Mouse (Mus musculus) adrenal gland, postnatal 0 days (tissue): Measurements from ENCODE around the gene Fam53a. TPM values are rescaled to one million over a fixed set of nuclear protein-coding genes. Genes with fewer than 3 reads are reported as not detected.

Source experiments
- polyA plus RNA-seq: library from polyadenylated mRNA; unstranded; fragments of >200 nt; fragmentation: Nextera tagmentation; extraction: Ambion mirVana; gene quantifications from 2 replicates; pipeline ENCODE4 v1.2.1, GENCODE M21; 2015

Gene Fam53a
- 27.6 and 39.5 TPM in 2 replicates for polyA plus RNA-seq

GRCm38 (mm10) chr5:33629301-33629987, at the start of gene Fam53a, which contains the start of gene Gm9903:
Gene Fam53a, minus strand, starts transcription at chr5:33629635.
Gene Gm9903, plus strand, starts transcription at chr5:33629925.

GRCm38 (mm10) chr5:33657787-33658663, 28.6 kb upstream of the Fam53a start, which contains the start of the genes Tacc3 and Tmem129:
Gene Tacc3, plus strand, starts transcription at chr5:33658128.
Gene Tmem129, minus strand, starts transcription at chr5:33658416.

GRCm38 (mm10) chr5:33651921-33652782, 22.7 kb upstream of the Fam53a start, which contains the start of gene Slbp:
Gene Slbp, minus strand, starts transcription at chr5:33652574.

Other genes with a start within 250 kb of the Fam53a start
- not detected in 2 replicates for gene Nkx1-1, start 195.7 kb downstream of the Fam53a start, polyA plus RNA-seq
- gene Gm9903, start 290 bp upstream of the Fam53a start, polyA plus RNA-seq: 0.10 TPM in 1 of 2 replicates, not detected in the other
- gene Slbp, start 22.9 kb upstream of the Fam53a start, polyA plus RNA-seq: 103 and 126 TPM in 2 replicates
- 36.4 and 48.3 TPM in 2 replicates for gene Tacc3, start 28.5 kb upstream of the Fam53a start, polyA plus RNA-seq
- 18.9 and 23.8 TPM in 2 replicates for gene Tmem129, start 28.8 kb upstream of the Fam53a start, polyA plus RNA-seq
- gene Fgfr3, start 92.0 kb upstream of the Fam53a start, polyA plus RNA-seq: 0.88 and 1.5 TPM in 2 replicates
- 19.0 and 34.0 TPM in 2 replicates for gene Letm1, start 153.2 kb upstream of the Fam53a start, polyA plus RNA-seq
- 13.5 and 14.0 TPM in 2 replicates for gene Nsd2, start 191.1 kb upstream of the Fam53a start, polyA plus RNA-seq